ENCODE assay signal across 31 mouse cellular contexts in genomic region chr16:45331236-45331635, GRCm38 (mm10).
A peak's percentile ranks its signal among the peaks of the same experiment; 100 is the strongest.
DNase-seq lines count a peak whose midpoint lies in the region; ATAC-seq and TF ChIP-seq lines count a peak whose summit lies in the region.
"Had no signal": no experiment of that assay in that cellular context is flagged by ENCODE, and none has a peak within 500 bp of the region (broad histone marks: within the 10 kb centered on the region; RNA-seq: fewer than 3 reads in every experiment).

No protein-coding gene starts in this region.

- no peaks in the 10 kb centered on the region for H3K27me3 ChIP-seq in heart, embryonic 12.5 days (replicated peaks)
- H3K27me3 ChIP-seq in kidney, embryonic 16.5 days (ENCODE audit: insufficient read depth, low read length) = no peaks in the 10 kb centered on the region
- no peaks in the 10 kb centered on the region for H3K27me3 ChIP-seq in kidney, embryonic 14.5 days (ENCODE audit: control insufficient read depth, insufficient read depth, low read length)
- H3K27me3 ChIP-seq: embryonic facial prominence, embryonic 13.5 days; forebrain, embryonic 12.5 days; hindbrain, embryonic 15.5 days; limb, embryonic 13.5 days; megakaryocyte, embryonic 14.5 days; midbrain, embryonic 12.5 days; neural tube, embryonic 12.5 days; Patski had no signal

- H3K36me3 ChIP-seq in heart, embryonic 12.5 days = no peaks in the 10 kb centered on the region
- H3K36me3 ChIP-seq in kidney, embryonic 16.5 days (ENCODE audit: insufficient read depth, low read length) = no peaks in the 10 kb centered on the region
- H3K36me3 ChIP-seq in kidney, embryonic 14.5 days (ENCODE audit: control insufficient read depth, insufficient read depth, low read length) = no peaks in the 10 kb centered on the region
- H3K36me3 ChIP-seq: embryonic facial prominence, embryonic 13.5 days; forebrain, embryonic 12.5 days; hindbrain, embryonic 15.5 days; limb, embryonic 13.5 days; midbrain, embryonic 12.5 days; neural tube, embryonic 12.5 days had no signal

- ATAC-seq in heart, embryonic 12.5 days (ENCODE audit: insufficient number of reproducible peaks, low FRiP score) = no peak
- ATAC-seq in kidney, embryonic 16.5 days (ENCODE audit: low FRiP score, low TSS enrichment) = no peak
- no peak for ATAC-seq in kidney, embryonic 14.5 days (ENCODE audit: low FRiP score, low TSS enrichment)
- ATAC-seq: forebrain, postnatal 0 days; Patski had no signal

- intact Hi-C loops in gastrocnemius, adult 2 months (cut with DNase I) = loop anchor here (5.0 kb wide), 2 partner anchors 46 to 76 kb away; partner anchors contain the start of gene Cd200

- H3K4me1 ChIP-seq in heart, embryonic 12.5 days (replicated peaks) = 0 out of 2 replicates have a peak, but pooled peaks cover 4% of the 10 kb centered on the region
- H3K4me1 ChIP-seq in kidney, embryonic 16.5 days (ENCODE audit: insufficient read depth, low read length) = 0 out of 2 replicates have a peak, but pooled peaks cover 14% of the 10 kb centered on the region
- H3K4me1 ChIP-seq in kidney, embryonic 14.5 days (ENCODE audit: control insufficient read depth, insufficient read depth, low read length) = no peaks in the 10 kb centered on the region
- H3K4me1 ChIP-seq in brown adipose tissue, adult 24 weeks (ENCODE audit: control insufficient read depth, insufficient read depth, insufficient read length, low read length) = peaks cover 23% of the 10 kb centered on the region
- H3K4me1 ChIP-seq: embryonic facial prominence, embryonic 13.5 days; forebrain, embryonic 12.5 days; hindbrain, embryonic 15.5 days; limb, embryonic 13.5 days; megakaryocyte, embryonic 14.5 days; midbrain, embryonic 12.5 days; neural tube, embryonic 12.5 days had no signal

- DNase-seq in gastrocnemius, adult 2 months = no peak
- no peak for DNase-seq in gastrocnemius, postnatal 10 days
- DNase-seq in heart, adult 9 months (ENCODE audit: low spot score in 2 of 2) = peak; percentile 37 to 49
- DNase-seq in embryo, embryonic 10.5 days (ENCODE audit: low spot score) = no peak
- DNase-seq: adrenal gland, postnatal 10 days; cerebellum, adult 11 months; cerebellum, adult 9-10 months; cerebellum, postnatal 36 days; embryo, embryonic 11 days; forebrain, postnatal 0 days; gastrocnemius, postnatal 14 days; kidney, adult 8-10 months; lung, postnatal 4 days; right cerebral cortex, adult 18-20 months; spleen, adult 18-20 months; thymus, postnatal 25 days had no signal

- H3K9ac ChIP-seq in heart, embryonic 12.5 days = no peak overlapping the region
- H3K9ac ChIP-seq in kidney, embryonic 16.5 days (replicated peaks; ENCODE audit: low read length) = no peak overlapping the region
- no peak overlapping the region for H3K9ac ChIP-seq in kidney, embryonic 14.5 days (ENCODE audit: low read depth, low read length)
- H3K9ac ChIP-seq: embryonic facial prominence, embryonic 13.5 days; forebrain, embryonic 12.5 days; forebrain, postnatal 0 days; hindbrain, embryonic 15.5 days; limb, embryonic 13.5 days; midbrain, embryonic 12.5 days; neural tube, embryonic 12.5 days had no signal

- H3K4me2 ChIP-seq in heart, embryonic 12.5 days = no peak overlapping the region
- no peak overlapping the region for H3K4me2 ChIP-seq in kidney, embryonic 16.5 days (replicated peaks; ENCODE audit: low read depth, low read length)
- H3K4me2 ChIP-seq in kidney, embryonic 14.5 days (replicated peaks; ENCODE audit: low read depth, low read length) = no peak overlapping the region
- H3K4me2 ChIP-seq: embryonic facial prominence, embryonic 13.5 days; forebrain, embryonic 12.5 days; hindbrain, embryonic 15.5 days; limb, embryonic 13.5 days; liver, embryonic 11.5 days; midbrain, embryonic 12.5 days; neural tube, embryonic 12.5 days had no signal

- no peak for TF ChIP-seq CTCF in gastrocnemius, adult 2 months (IDR thresholded peaks at IDR 0.05)

- no peaks in the 10 kb centered on the region for H3K9me3 ChIP-seq in heart, embryonic 12.5 days (replicated peaks)
- H3K9me3 ChIP-seq in kidney, embryonic 16.5 days (ENCODE audit: low read length) = no peaks in the 10 kb centered on the region
- H3K9me3 ChIP-seq in kidney, embryonic 14.5 days (ENCODE audit: control insufficient read depth, low read length) = no peaks in the 10 kb centered on the region
- H3K9me3 ChIP-seq: embryonic facial prominence, embryonic 13.5 days; forebrain, embryonic 12.5 days; hindbrain, embryonic 15.5 days; limb, embryonic 13.5 days; megakaryocyte, embryonic 14.5 days; midbrain, embryonic 12.5 days; neural tube, embryonic 12.5 days had no signal

- 78% methylated on average over 3 of the region's 3 CpGs for WGBS in heart, embryonic 12.5 days
- 62% methylated on average over 3 of the region's 3 CpGs for WGBS in kidney, embryonic 16.5 days
- 86% methylated on average over 3 of the region's 3 CpGs for WGBS in kidney, embryonic 14.5 days

- peak overlapping the region; percentile 73 for H3K27ac ChIP-seq in gastrocnemius, adult 2 months
- no peak overlapping the region for H3K27ac ChIP-seq in heart, embryonic 12.5 days (ENCODE audit: poor library complexity, severe bottlenecking)
- peak overlapping the region; percentile 9; the same call in 1 of the 2 replicates for H3K27ac ChIP-seq in kidney, embryonic 16.5 days (ENCODE audit: low read length)
- no peak overlapping the region for H3K27ac ChIP-seq in kidney, embryonic 14.5 days (ENCODE audit: low read depth, low read length)
- peak overlapping the region; percentile 57 for H3K27ac ChIP-seq in brown adipose tissue, adult 24 weeks (replicated peaks; ENCODE audit: low read depth, low read length)
- H3K27ac ChIP-seq: forebrain, embryonic 12.5 days; hindbrain, embryonic 15.5 days; limb, embryonic 13.5 days; midbrain, embryonic 12.5 days; neural tube, embryonic 12.5 days had no signal

- H3K4me3 ChIP-seq in gastrocnemius, adult 2 months = no peak overlapping the region
- H3K4me3 ChIP-seq in heart, embryonic 12.5 days = no peak overlapping the region
- no peak overlapping the region for H3K4me3 ChIP-seq in kidney, embryonic 16.5 days (ENCODE audit: low read length)
- no peak overlapping the region for H3K4me3 ChIP-seq in kidney, embryonic 14.5 days (ENCODE audit: low read length)
- no peak overlapping the region for H3K4me3 ChIP-seq in brown adipose tissue, adult 24 weeks (ENCODE audit: insufficient read depth, low read depth, low read length)
- H3K4me3 ChIP-seq: embryonic facial prominence, embryonic 13.5 days; erythroblast, embryonic 14.5 days; forebrain, embryonic 12.5 days; hindbrain, embryonic 15.5 days; limb, embryonic 13.5 days; megakaryocyte, embryonic 14.5 days; midbrain, embryonic 12.5 days; myocyte; neural tube, embryonic 12.5 days had no signal

Comparison
In these comparisons a context has a peak if more than half of its experiments do, and no peak if none do; other contexts are left out.
1. H3K27ac ChIP-seq: peak in gastrocnemius, adult 2 months (single experiment), kidney, embryonic 16.5 days (single experiment) and brown adipose tissue, adult 24 weeks (single experiment); none in heart, embryonic 12.5 days (single experiment) and kidney, embryonic 14.5 days (single experiment).
2. DNase-seq: peak in heart, adult 9 months (2 of 2); none in gastrocnemius, adult 2 months (single experiment), gastrocnemius, postnatal 10 days (single experiment) and embryo, embryonic 10.5 days (single experiment).